Mouse (Mus musculus) embryonic stem cell, embryonic (primary cell): ENCODE data around the gene Pank3.

ENCODE experiments used
- CTCF ChIA-PET, 4 experiments: fragments of 300-600 bp in 2 of 4; fragments of 350-600 bp in 2 of 4; sonication (Branson Sonifier 250); formaldehyde crosslinking; loops; one replicate each; lab custom pipeline; 2022; ENCODE audit warnings: inconsistent platforms in 2 of 4; lab: Charles Lee
- POLR2A ChIA-PET, 4 experiments: fragments of 300-600 bp in 2 of 4; fragments of 350-600 bp in 2 of 4; sonication (Branson Sonifier 250); formaldehyde crosslinking; loops; one replicate each; lab custom pipeline; 2022; ENCODE audit warnings: antibody characterized with exemption in 4 of 4, inconsistent platforms in 1 of 4; lab: Charles Lee

Gene Pank3

GRCm38 (mm10) chr11:35769188-35769745, at the start of gene Pank3:
Gene Pank3 (plus strand): TSS chr11:35769484.
- ChIA-PET POLR2A (interaction anchor here in 3 of 4 experiments (0.5 to 2.3 kb wide), 27 partner anchors 9 to 260 kb away, joined by 3 to 16 read pairs (median 4); partner anchors contain the start of gene Fbll1 (in 1 of the 3)), CTCF (interaction anchor here in 3 of 4 experiments (0.6 to 1.4 kb wide), 4 partner anchors 87 to 317 kb away, joined by 3 to 4 read pairs (median 4); no protein-coding TSS in a partner anchor)

GRCm38 (mm10) chr11:35723876-35724275, 45.4 kb upstream of the Pank3 start:
- ChIA-PET CTCF (interaction anchor here in 2 of 4 experiments (0.9 to 2.2 kb wide), 3 partner anchors 10 to 277 kb away, joined by 3 to 12 read pairs (median 3); no protein-coding TSS in a partner anchor), POLR2A (no interaction called here)

GRCm38 (mm10) chr11:35726341-35726846, 42.9 kb upstream of the Pank3 start:
- ChIA-PET POLR2A (no interaction called here), CTCF (interaction anchor here in 1 of 4 experiments (0.6 kb wide), 1 partner anchor 307 kb away, joined by 3 read pairs; no protein-coding TSS in a partner anchor)

- POLR2A ChIA-PET = no interaction called here
Measured at GRCm38 (mm10) chr11:35728200-35728599, 41.1 kb upstream of the Pank3 start.

GRCm38 (mm10) chr11:35729186-35729585, 40.1 kb upstream of the Pank3 start:
- CTCF ChIA-PET = interaction anchor here in 1 of 4 experiments (1.3 kb wide), 1 partner anchor 24 kb away, joined by 4 read pairs; no protein-coding TSS in a partner anchor
- POLR2A ChIA-PET = interaction anchor here in 1 of 4 experiments (1.5 kb wide), 1 partner anchor 16 kb away, joined by 3 read pairs; no protein-coding TSS in a partner anchor

More at GRCm38 (mm10) chr11:35728200-35728599, 41.1 kb upstream of the Pank3 start:
- CTCF ChIA-PET = no interaction called here

- CTCF ChIA-PET = interaction anchor here in 1 of 4 experiments (0.6 kb wide), 1 partner anchor 201 kb away, joined by 4 read pairs; no protein-coding TSS in a partner anchor
- POLR2A ChIA-PET = no interaction called here
Measured at GRCm38 (mm10) chr11:35732366-35732765, 36.9 kb upstream of the Pank3 start.

GRCm38 (mm10) chr11:35736817-35737216, 32.5 kb upstream of the Pank3 start:
- POLR2A ChIA-PET = interaction anchor here in 1 of 4 experiments (1.6 kb wide), 1 partner anchor 33 kb away, joined by 6 read pairs; the partner anchor contains the start of gene Pank3
- CTCF ChIA-PET = interaction anchor here in 2 of 4 experiments (0.6 to 1.0 kb wide), 3 partner anchors 10 to 291 kb away, joined by 3 to 9 read pairs (median 3); no protein-coding TSS in a partner anchor

GRCm38 (mm10) chr11:35737262-35737661, 32.0 kb upstream of the Pank3 start:
- POLR2A ChIA-PET = interaction anchor here in 1 of 4 experiments (1.6 kb wide), 1 partner anchor 32 kb away, joined by 6 read pairs; the partner anchor contains the start of gene Pank3
- CTCF ChIA-PET = interaction anchor here in 2 of 4 experiments (0.6 to 1.0 kb wide), 5 partner anchors 9 to 412 kb away, joined by 3 to 9 read pairs (median 3); no protein-coding TSS in a partner anchor

GRCm38 (mm10) chr11:35738102-35738501, 31.2 kb upstream of the Pank3 start:
- ChIA-PET POLR2A (interaction anchor here in 1 of 4 experiments (1.6 kb wide), 1 partner anchor 32 kb away, joined by 6 read pairs; the partner anchor contains the start of gene Pank3), CTCF (interaction anchor here in 1 of 4 experiments (0.9 kb wide), 1 partner anchor 45 kb away, joined by 3 read pairs; no protein-coding TSS in a partner anchor)

GRCm38 (mm10) chr11:35743586-35743985, 25.7 kb upstream of the Pank3 start:
- ChIA-PET POLR2A (no interaction called here), CTCF (interaction anchor here in 1 of 4 experiments (1.3 kb wide), 1 partner anchor 10 kb away, joined by 3 read pairs; no protein-coding TSS in a partner anchor)

GRCm38 (mm10) chr11:35744571-35744970, 24.7 kb upstream of the Pank3 start:
- POLR2A ChIA-PET = interaction anchor here in 1 of 4 experiments (0.6 to 1.0 kb wide), 2 partner anchors 15 to 578 kb away, joined by 3 read pairs; no protein-coding TSS in a partner anchor
- CTCF ChIA-PET = no interaction called here

GRCm38 (mm10) chr11:35750578-35750977, 18.7 kb upstream of the Pank3 start:
- ChIA-PET CTCF (interaction anchor here in 1 of 4 experiments (0.5 to 0.7 kb wide), 2 partner anchors 20 to 245 kb away, joined by 3 read pairs; no protein-coding TSS in a partner anchor), POLR2A (interaction anchor here in 2 of 4 experiments (0.6 to 1.3 kb wide), 3 partner anchors 8 to 48 kb away, joined by 3 to 4 read pairs (median 3); partner anchors contain the start of gene Fbll1 (in 1 of the 2))

GRCm38 (mm10) chr11:35754906-35755418, 14.3 kb upstream of the Pank3 start:
- CTCF ChIA-PET = no interaction called here
- POLR2A ChIA-PET = interaction anchor here in 2 of 4 experiments (1.0 to 1.8 kb wide), 2 partner anchors 13 to 15 kb away, joined by 4 to 8 read pairs; partner anchors contain the start of gene Pank3 (in 1 of the 2)

- POLR2A ChIA-PET = interaction anchor here in 2 of 4 experiments (1.0 to 1.8 kb wide), 2 partner anchors 12 to 14 kb away, joined by 4 to 8 read pairs; partner anchors contain the start of gene Pank3 (in 1 of the 2)
Measured at GRCm38 (mm10) chr11:35755546-35755945, 13.7 kb upstream of the Pank3 start.

GRCm38 (mm10) chr11:35756411-35757303, 12.6 kb upstream of the Pank3 start:
- ChIA-PET CTCF (interaction anchor here in 2 of 4 experiments (0.6 to 1.0 kb wide), 2 partner anchors 28 kb away, joined by 3 read pairs; no protein-coding TSS in a partner anchor), POLR2A (interaction anchor here in 3 of 4 experiments (0.5 to 1.8 kb wide), 4 partner anchors 11 to 928 kb away, joined by 4 to 8 read pairs (median 4); no protein-coding TSS in a partner anchor)

More at GRCm38 (mm10) chr11:35755546-35755945, 13.7 kb upstream of the Pank3 start:
- CTCF ChIA-PET = no interaction called here

- CTCF ChIA-PET = no interaction called here
- POLR2A ChIA-PET = interaction anchor here in 2 of 4 experiments (1.4 to 1.5 kb wide), 2 partner anchors 10 kb away, joined by 3 read pairs; partner anchors contain the start of gene Pank3 (in 1 of the 2)
Measured at GRCm38 (mm10) chr11:35760001-35760626, 9.2 kb upstream of the Pank3 start.

- CTCF ChIA-PET = no interaction called here
Measured at GRCm38 (mm10) chr11:35760627-35761003, 8.7 kb upstream of the Pank3 start.

More at GRCm38 (mm10) chr11:35760627-35761003, 8.7 kb upstream of the Pank3 start:
- POLR2A ChIA-PET = no interaction called here
